Mouse (Mus musculus): Measurements from ENCODE around the gene Hmgn5. TPM values are rescaled to one million over a fixed set of nuclear protein-coding genes. Genes with fewer than 3 reads are reported as not detected.

The Hmgn5 gene
- 11.0 and 12.5 TPM in 2 replicates for polyA plus RNA-seq (2015; fragmentation: Nextera tagmentation; extraction: Ambion mirVana)

- Histone ChIP-seq H3K4me3 (peak within 1 kb of the TSS; percentile 52), H3K4me1 (no peaks in the 10 kb centered on the region), H3K27ac (peak within 1 kb of the TSS; percentile 74), H3K9me3 (no peaks in the 10 kb centered on the region), H3K4me2 (peak within 1 kb of the TSS; percentile 64), H3K27me3 (replicated peaks) (no peaks in the 10 kb centered on the region), H3K36me3 (replicated peaks) (no peaks in the 10 kb centered on the region), H3K9ac (peak within 1 kb of the TSS; percentile 32; the same call in 1 of the 2 replicates)
- ATAC-seq (replicated peaks), result peak; percentile 99
- WGBS, result 21% methylated on average over 25 of the region's 25 CpGs
These were observed at the start of gene Hmgn5 for GRCm38 (mm10) chrX:109013283-109013682. Hmgn5 (minus strand) TSS chrX:109013404.

GRCm38 (mm10) chrX:109047773-109048172, 34.6 kb upstream of the Hmgn5 start:
- Histone ChIP-seq H3K4me2 (no peak overlapping the region), H3K9me3 (no peaks in the 10 kb centered on the region), H3K4me3 (no peak overlapping the region), H3K9ac (no peak overlapping the region), H3K4me1 (no peaks in the 10 kb centered on the region), H3K27ac (no peak overlapping the region), H3K36me3 (replicated peaks) (no peaks in the 10 kb centered on the region), H3K27me3 (replicated peaks) (no peaks in the 10 kb centered on the region)
- WGBS, result 88% methylated on average over 1 of the region's 1 CpGs
- ATAC-seq (replicated peaks), result no peak

- H3K27me3 ChIP-seq (replicated peaks), result no peaks in the 10 kb centered on the region
- H3K4me2 ChIP-seq, result no peak overlapping the region
- H3K9ac ChIP-seq, result no peak overlapping the region
- no peak for ATAC-seq (replicated peaks)
- H3K36me3 ChIP-seq (replicated peaks), result no peaks in the 10 kb centered on the region
- no peak overlapping the region for H3K27ac ChIP-seq
- H3K9me3 ChIP-seq, result no peaks in the 10 kb centered on the region
- no peak overlapping the region for H3K4me3 ChIP-seq
- H3K4me1 ChIP-seq, result no peaks in the 10 kb centered on the region
- WGBS, result 35% methylated on average over 1 of the region's 1 CpGs
These were observed 13.0 kb upstream of the Hmgn5 start for GRCm38 (mm10) chrX:109026224-109026623.

GRCm38 (mm10) chrX:109020858-109021257, 7.7 kb upstream of the Hmgn5 start:
- Histone ChIP-seq H3K36me3 (replicated peaks) (no peaks in the 10 kb centered on the region), H3K4me1 (no peaks in the 10 kb centered on the region), H3K27ac (no peak overlapping the region), H3K4me3 (no peak overlapping the region), H3K9ac (no peak overlapping the region), H3K9me3 (no peaks in the 10 kb centered on the region), H3K27me3 (replicated peaks) (no peaks in the 10 kb centered on the region), H3K4me2 (no peak overlapping the region)
- 57% methylated on average over 2 of the region's 2 CpGs for WGBS
- ATAC-seq (replicated peaks), result no peak

- 32% methylated on average over 4 of the region's 4 CpGs for WGBS
- no peaks in the 10 kb centered on the region for H3K27me3 ChIP-seq (replicated peaks)
- no peak overlapping the region for H3K9ac ChIP-seq
- H3K4me3 ChIP-seq, result peak overlapping the region; percentile 52; the same call in 1 of the 2 replicates
- no peaks in the 10 kb centered on the region for H3K9me3 ChIP-seq
- peak overlapping the region; percentile 64 for H3K4me2 ChIP-seq
- no peaks in the 10 kb centered on the region for H3K4me1 ChIP-seq
- no peak overlapping the region for H3K27ac ChIP-seq
- H3K36me3 ChIP-seq (replicated peaks), result no peaks in the 10 kb centered on the region
- no peak for ATAC-seq (replicated peaks)
These were observed 962 bp upstream of the Hmgn5 start for GRCm38 (mm10) chrX:109014166-109014565.

- peak; percentile 86 for ATAC-seq (replicated peaks)
- 16% methylated on average over 17 of the region's 17 CpGs for WGBS
- Histone ChIP-seq H3K4me3 (peak overlapping the region; percentile 52), H3K9ac (0 out of 2 replicates have a peak overlapping the region, but pooled peaks have one; percentile 32), H3K27me3 (replicated peaks) (no peaks in the 10 kb centered on the region), H3K4me1 (no peaks in the 10 kb centered on the region), H3K27ac (0 out of 2 replicates have a peak overlapping the region, but pooled peaks have one; percentile 34), H3K4me2 (peak overlapping the region; percentile 64), H3K9me3 (no peaks in the 10 kb centered on the region), H3K36me3 (replicated peaks) (no peaks in the 10 kb centered on the region)
These were observed 482 bp upstream of the Hmgn5 start for GRCm38 (mm10) chrX:109013686-109014085.

- H3K4me2 ChIP-seq, result peak overlapping the region; percentile 64
- H3K9me3 ChIP-seq, result no peaks in the 10 kb centered on the region
- ATAC-seq (replicated peaks), result peak; percentile 89
- peak overlapping the region; percentile 74 for H3K27ac ChIP-seq
- no peaks in the 10 kb centered on the region for H3K36me3 ChIP-seq (replicated peaks)
- no peaks in the 10 kb centered on the region for H3K27me3 ChIP-seq (replicated peaks)
- 24% methylated on average over 23 of the region's 23 CpGs for WGBS
- H3K4me3 ChIP-seq, result peak overlapping the region; percentile 52
- no peaks in the 10 kb centered on the region for H3K4me1 ChIP-seq
- peak overlapping the region; percentile 25; the same call in 1 of the 2 replicates for H3K9ac ChIP-seq
These were observed 703 bp downstream of the Hmgn5 start for GRCm38 (mm10) chrX:109012371-109013031.

- H3K27me3 ChIP-seq (replicated peaks), result no peaks in the 10 kb centered on the region
- ATAC-seq (replicated peaks), result no peak
- H3K4me1 ChIP-seq, result no peaks in the 10 kb centered on the region
- no peaks in the 10 kb centered on the region for H3K36me3 ChIP-seq (replicated peaks)
- no peaks in the 10 kb centered on the region for H3K9me3 ChIP-seq
- H3K4me2 ChIP-seq, result peak overlapping the region; percentile 64
- peak overlapping the region; percentile 52 for H3K4me3 ChIP-seq
- 33% methylated on average over 13 of the region's 13 CpGs for WGBS
- no peak overlapping the region for H3K27ac ChIP-seq
- H3K9ac ChIP-seq, result no peak overlapping the region
These were observed 1.5 kb downstream of the Hmgn5 start for GRCm38 (mm10) chrX:109011611-109012185.

GRCm38 (mm10) chrX:109001277-109001676, 11.9 kb downstream of the Hmgn5 start:
- no peaks in the 10 kb centered on the region for H3K36me3 ChIP-seq (replicated peaks)
- no peak overlapping the region for H3K4me3 ChIP-seq
- H3K27me3 ChIP-seq (replicated peaks), result no peaks in the 10 kb centered on the region
- H3K4me2 ChIP-seq, result no peak overlapping the region
- WGBS, result 72% methylated on average over 4 of the region's 4 CpGs
- no peak for ATAC-seq (replicated peaks)
- no peaks in the 10 kb centered on the region for H3K9me3 ChIP-seq
- H3K9ac ChIP-seq, result no peak overlapping the region
- no peak overlapping the region for H3K27ac ChIP-seq
- H3K4me1 ChIP-seq, result no peaks in the 10 kb centered on the region

Other genes starting within 250 kb of the Hmgn5 start
- gene Brwd3, start 179.0 kb downstream of the Hmgn5 start, polyA plus RNA-seq (2015; fragmentation: Nextera tagmentation; extraction: Ambion mirVana), result 3.2 and 3.7 TPM in 2 replicates
- 181 and 195 TPM in 2 replicates for gene Sh3bgrl, start 82.0 kb upstream of the Hmgn5 start, polyA plus RNA-seq (2015; fragmentation: Nextera tagmentation; extraction: Ambion mirVana)
- gene Gm6377, start 183.4 kb upstream of the Hmgn5 start, polyA plus RNA-seq (2015; fragmentation: Nextera tagmentation; extraction: Ambion mirVana), result 0.05 and 0.10 TPM in 2 replicates

All from midbrain, embryonic 15.5 days (tissue).